Mouse (Mus musculus) cerebellum, adult 9-11 months (tissue): ENCODE measurements around the gene Csrp1.

Experiments
- DNase-seq: peaks from one replicate; pipeline ENCODE4 v3.0.0; 2022

Csrp1 gene

GRCm38 (mm10) chr1:135777046-135777445, 57.2 kb downstream of the Csrp1 start:
- no peak for DNase-seq

DNA sequence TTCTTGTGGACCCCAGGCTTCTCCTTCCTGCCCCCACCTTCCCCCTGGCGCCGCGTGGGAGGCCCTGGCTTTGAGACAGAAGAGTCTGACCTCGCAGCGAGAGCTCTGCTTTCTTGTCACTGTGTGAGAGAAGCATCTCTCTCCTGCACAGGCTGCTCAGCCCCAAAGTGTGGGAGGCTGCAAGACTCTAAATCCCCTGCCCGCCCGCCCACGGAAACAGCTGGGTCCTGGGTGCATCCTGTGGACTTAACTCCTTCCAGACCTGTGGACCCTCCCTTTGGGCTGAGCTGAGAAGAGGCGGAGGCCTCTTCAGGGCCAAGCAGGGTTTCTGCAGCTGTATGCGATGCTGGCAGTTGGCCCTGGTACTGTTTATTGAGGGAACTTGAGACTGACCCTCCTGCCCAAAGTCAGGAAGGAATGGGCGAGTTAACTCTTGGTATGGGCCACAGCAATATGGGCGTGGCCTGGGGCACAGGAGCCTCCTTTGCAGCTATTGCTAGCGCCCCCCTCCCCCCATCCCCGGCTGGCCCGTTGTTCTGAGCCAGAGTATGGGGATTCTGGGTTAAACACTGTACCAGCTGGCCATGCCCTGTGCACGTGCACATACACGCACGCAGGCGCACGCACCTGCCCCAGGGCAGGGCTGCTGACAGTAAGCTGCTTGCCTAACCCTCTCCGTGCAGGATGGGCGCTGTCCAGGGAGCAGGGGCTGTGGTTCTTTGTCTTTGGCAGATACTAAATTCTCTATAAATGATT, 59.1 kb downstream of the Csrp1 start, which contains the start of gene Tnni1:
Tnni1 (plus strand) TSS at position 655 of the 756 bp plus-strand sequence.
- DNase-seq: no peak

DNA sequence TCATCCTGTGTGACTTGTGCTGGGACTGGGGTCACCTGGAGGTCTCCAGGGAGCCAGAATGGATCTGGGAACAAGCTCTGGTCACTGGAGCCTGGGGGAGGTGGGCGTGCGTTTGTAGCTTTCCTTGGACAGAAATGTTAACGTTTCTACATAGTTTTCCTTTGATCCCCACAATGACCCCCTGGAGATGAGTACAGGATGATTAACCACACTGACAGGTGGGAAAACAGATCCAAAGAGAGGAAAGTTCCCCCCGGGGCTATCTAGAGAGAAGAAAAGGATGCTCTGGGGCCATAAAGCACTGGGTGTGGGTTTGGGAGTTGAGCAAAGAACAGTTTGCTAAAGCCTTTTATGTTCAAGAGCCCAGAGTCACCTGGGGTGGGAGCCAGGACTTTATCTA, 60.8 kb downstream of the Csrp1 start:
- no peak for DNase-seq

DNA sequence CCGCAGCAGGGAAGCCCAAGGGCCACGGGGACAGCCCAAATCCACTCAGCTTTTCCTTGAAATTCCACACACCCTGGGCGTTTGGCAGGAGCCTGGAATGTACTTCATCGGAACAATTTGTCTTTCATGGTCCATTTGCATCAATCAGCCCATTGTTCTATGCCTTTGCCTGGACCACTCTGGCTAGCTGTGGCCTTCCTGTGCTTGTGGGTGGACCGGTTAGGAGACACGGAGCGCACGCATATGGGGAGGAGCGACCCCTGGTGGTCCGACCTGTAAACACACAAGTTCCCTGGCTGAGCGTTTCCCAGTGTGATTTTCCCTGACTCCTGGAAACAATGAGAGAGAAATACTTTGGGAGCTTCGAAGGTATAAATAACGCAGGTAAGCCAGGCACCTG, 61.4 kb downstream of the Csrp1 start:
- DNase-seq: peak; percentile 34

- no peak for DNase-seq
Observed at GRCm38 (mm10) chr1:135782816-135783215, 63.0 kb downstream of the Csrp1 start.

DNA sequence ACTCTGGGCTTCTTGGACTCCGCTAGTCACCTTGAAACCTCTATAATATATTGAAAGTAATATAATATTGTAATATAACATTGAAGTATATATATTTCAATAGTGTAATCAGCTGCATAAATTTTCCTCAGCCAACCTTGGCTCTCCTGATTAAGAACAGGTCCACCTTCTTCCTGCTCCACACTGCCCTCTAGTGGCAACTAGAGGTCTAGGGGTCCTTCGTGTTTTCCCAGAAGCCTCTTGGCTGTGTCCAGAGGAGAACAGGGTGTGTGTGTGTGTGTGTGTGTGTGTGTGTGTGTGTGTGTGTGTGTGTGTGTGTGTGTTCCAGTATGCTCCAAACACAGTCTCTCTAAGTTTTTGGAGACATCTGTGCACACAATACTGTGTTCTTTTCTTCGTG, 67.9 kb downstream of the Csrp1 start:
- DNase-seq: peak; percentile 18

DNA sequence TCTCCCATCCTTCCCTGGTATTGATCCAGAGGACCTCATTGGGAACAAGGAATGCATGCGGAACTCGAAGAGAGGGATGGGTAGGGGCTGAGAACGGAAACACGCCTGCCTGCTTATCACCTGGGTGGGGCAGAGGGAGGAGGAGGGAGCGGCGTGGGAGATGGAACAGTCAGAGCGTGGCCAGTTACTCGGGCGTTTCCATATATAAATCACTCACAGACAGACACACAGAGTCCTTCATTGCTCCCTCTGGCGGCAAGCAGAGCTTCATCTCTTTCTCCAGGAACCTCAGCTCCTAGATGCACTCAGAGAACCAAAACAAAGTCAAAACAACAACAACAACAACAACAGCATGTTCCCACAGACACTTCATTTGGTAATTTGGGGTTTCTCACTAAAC, 68.8 kb downstream of the Csrp1 start:
- DNase-seq: no peak

DNA sequence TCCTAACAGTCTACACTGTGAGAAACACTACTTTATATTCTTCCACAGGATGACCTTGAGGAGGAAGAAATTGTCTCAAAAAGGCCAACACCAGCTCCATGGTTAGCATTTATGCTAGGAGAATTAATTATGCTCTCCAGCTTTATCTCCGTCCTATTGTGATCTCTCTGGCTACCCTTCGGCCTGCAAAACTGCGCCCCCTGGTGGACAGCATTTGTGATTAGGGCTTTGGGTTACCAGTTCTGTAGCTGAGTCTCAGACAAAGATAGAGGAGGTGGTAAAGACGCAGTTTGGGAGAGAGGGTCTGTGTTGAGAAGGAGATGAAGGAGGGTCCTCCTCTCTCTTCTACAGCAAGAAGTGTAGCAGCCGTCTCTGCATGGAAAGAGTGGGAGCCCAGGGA, 70.0 kb downstream of the Csrp1 start:
- no peak for DNase-seq

- DNase-seq: no peak
Observed at GRCm38 (mm10) chr1:135792143-135792939, 72.5 kb downstream of the Csrp1 start.

DNA sequence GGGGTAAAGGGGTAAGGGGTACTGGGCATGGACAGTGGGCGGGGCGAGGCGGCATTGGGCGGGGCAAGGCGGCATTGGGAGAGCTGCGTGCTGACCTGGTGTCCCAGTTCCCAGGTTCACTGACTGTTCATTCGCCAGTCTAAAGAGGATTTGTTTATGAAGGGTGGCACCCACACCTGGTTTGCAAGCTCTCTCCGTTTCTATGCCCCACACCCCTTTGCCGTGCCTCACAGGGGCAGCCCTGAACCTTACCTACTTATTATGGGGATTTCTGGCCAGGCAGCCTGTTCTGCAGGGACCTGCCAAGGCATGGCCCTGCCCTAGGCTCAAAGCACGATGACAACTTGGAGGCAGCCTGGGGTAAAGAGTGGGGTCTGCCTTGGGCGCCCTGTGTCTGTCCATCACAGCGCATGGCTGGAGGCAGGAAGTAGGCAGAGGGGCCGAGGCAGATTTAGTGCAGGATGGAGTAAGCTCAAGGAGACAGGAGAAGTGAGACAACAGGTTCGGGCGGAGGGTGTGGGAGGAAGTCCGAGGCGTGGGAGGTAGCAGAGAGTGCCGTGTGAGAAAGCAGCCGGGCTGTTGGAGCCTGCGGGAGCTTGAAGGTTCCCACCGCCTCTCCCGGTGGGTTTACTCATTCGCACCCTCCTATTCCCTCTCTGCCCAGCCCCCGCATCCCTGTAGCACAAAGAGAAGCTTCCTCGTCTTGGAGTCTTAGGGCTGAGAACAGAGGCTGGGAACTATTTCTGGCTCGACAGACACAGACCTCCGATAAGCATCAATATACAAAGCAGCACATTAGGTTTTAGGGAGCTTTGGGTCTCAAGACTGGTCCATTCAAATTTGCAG, 73.7 kb downstream of the Csrp1 start:
- DNase-seq: no peak

GRCm38 (mm10) chr1:135794216-135795134, 74.6 kb downstream of the Csrp1 start:
- no peak for DNase-seq

- DNase-seq: no peak
Observed at GRCm38 (mm10) chr1:135798492-135798891, 78.6 kb downstream of the Csrp1 start.

GRCm38 (mm10) chr1:135799109-135799627, 79.3 kb downstream of the Csrp1 start:
- DNase-seq: no peak

- no peak for DNase-seq
Observed at GRCm38 (mm10) chr1:135800192-135800950, 80.5 kb downstream of the Csrp1 start.
